Mouse (Mus musculus) 416B (cell line): Measurements from ENCODE around the gene Agap1.

Experiments
- DNase-seq: peaks from one replicate; pipeline ENCODE4 v3.0.0; 2011; ENCODE audit warnings: low read depth

Agap1 gene

GRCm38 (mm10) chr1:89544094-89544493 is 89.5 kb downstream of the Agap1 start:
- DNase-seq, result no peak

DNA sequence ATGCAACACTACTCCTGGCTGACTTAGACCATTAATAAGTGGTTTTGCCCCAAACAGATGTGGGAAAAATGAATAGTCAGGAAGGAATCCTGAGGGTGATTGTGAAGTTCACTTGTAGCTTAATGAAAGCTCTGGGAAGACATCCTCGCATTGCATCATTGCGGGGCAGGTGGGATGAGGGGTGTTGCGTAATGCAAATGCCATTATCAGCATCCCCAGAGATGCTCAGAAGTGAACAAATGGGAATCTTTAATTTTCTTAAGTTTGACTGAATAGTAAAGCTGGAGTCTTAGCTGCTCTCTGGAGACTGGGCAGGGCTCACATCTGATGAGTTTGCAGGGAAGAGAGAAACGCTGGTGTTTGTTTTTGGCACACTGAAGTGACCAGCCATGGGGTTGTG is 90.5 kb downstream of the Agap1 start:
- DNase-seq, result no peak

DNA sequence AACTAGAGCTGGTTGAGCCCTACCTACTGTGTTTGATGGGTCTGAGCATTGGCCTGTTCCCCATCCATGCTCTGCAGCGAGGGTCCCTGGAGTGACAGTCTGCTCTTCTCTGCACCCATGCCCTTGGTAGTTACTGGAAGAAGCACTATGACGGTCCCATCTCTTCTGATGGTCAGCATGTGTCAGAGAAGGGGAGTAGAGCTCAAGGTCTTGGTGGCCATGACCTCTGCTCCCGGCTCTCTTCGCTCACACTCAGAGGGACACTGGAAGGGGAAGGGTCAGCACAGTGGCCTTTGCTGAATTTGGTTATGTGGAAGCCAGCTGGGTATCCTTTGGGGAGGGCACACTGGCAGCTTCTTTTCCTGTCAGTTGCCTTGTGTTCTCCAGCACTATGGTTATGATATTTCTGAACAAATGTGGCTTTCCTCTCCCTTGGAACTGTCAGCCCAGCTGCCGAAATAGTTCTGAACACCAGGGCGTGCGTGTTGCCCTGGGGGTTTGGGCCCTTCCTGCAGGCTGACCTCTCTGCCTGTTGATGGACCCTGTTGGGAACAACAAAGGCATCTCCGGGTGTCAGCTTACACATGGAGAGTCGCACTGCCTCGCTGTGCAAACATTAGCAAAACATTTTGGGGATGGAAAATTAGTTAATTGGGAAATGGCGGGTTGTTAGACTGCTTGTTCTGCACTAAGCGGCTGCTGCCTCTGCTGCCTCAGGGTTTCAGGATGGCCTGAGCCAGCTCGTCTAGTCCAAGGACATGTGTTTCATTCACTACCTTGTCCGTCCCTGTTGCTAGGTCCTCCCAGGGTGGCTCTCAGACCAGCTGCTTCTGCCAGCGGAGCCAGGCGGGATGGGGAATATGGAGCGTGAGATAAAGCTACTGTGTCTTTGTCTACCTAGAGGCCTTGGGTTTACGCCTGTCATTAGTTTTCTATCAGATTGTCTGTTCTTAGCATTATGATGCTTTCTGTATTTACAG is 93.2 kb downstream of the Agap1 start:
- DNase-seq, result no peak

DNA sequence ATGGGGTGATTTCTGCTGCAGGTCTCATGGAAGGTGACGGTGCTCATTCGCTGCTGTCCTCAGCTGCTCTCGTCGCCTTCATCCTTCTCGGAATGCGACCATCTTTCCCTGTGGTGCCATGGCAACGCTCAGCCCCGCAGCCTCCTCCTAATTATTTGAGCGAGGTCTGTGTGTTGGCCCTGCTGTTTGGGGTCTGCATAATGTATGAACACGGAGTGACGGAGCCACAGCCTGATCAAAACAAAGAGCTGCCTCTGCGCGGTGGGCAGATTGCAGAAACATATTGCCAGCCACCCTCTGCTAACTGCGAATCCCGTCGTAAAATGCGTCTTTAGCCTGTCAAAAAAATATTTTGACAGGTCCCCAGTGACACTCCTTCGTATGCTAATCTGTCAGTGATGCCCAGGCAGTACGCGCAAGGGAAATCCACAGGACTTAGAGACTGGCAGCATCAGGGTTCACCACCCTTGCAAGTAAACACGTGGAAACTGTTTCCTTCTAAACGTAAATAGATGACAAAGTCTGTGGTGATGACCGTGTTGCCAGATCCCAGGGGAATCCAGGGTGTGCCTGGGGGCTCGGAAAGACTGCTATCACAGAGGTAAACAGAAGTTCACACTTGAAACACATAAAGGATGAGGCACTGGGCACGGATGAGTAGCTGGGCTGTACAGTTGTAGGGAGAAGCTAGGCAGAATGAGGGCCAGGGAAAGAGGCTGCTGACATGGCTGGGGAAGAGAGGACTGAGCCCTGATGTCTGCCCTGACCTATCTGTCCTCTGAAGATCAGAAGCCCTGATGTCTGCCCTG is 95.7 kb downstream of the Agap1 start:
- no peak for DNase-seq

GRCm38 (mm10) chr1:89552470-89552869 is 97.9 kb downstream of the Agap1 start:
- DNase-seq, result peak; percentile 48

DNA sequence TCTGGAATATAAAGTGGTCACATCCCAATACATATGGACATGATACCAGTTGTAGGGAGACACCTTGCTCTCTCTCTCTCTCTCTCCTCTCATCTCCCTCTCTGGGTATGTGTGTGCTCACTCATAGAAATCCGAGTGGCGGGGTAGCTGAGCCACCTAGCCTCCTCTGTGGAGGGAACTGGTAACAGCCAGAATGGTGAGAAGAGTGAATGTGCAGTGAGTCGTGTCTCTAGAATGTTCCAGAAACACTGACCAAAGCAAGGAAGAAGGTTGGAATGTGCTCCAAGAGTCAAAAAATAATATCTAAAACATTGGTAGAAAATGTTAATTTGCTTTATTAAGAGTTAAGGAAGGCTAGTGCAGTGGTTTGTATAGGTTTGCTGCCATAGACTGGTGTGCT is 99.2 kb downstream of the Agap1 start:
- DNase-seq, result no peak

GRCm38 (mm10) chr1:89554969-89555856 is 100.6 kb downstream of the Agap1 start:
- DNase-seq, result peak; percentile 57

GRCm38 (mm10) chr1:89556006-89556405 is 101.4 kb downstream of the Agap1 start:
- no peak for DNase-seq

DNA sequence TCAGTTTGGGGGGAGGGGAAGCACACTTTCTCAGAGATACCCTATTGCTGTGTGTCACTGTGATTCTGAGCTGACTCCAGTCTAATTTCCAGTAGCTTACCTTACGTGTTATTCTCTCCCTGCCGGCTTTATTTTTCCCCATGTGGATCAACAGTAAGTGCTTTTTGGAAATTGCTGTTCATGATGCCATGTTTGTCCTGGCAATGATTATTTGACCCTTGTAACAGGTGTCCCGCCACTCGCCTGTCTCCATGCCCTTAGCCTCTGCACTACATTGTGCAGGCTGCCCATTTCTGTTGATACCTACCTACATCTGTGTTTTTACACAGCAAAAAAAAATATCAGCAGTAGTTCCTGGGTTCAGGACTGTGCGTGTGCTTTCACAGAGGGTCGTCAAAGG is 102.8 kb downstream of the Agap1 start:
- DNase-seq, result no peak

- DNase-seq, result peak; percentile 86
These were observed 103.5 kb downstream of the Agap1 start for GRCm38 (mm10) chr1:89558080-89558479.

DNA sequence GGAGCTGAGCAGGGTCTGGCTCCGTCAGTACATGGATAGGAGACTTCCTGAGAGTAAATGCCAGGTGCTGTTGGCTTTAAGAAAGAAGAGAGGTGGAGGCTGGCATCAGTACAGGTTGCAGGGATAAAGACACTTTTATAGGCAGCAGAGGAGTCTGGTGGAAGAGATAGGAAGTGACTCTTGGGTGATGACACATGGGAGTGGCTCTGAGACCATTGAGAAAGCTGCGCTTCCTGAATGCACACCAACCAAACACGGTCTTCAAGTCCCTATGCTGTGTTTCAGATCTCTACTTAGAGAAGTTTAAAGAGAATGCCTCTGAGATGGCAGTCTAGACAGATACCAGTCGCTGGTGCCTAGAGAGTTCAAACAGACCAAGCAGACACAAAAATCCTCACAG is 108.8 kb downstream of the Agap1 start:
- peak; percentile 69 for DNase-seq

GRCm38 (mm10) chr1:89566578-89567488 is 112.2 kb downstream of the Agap1 start:
- no peak for DNase-seq

DNA sequence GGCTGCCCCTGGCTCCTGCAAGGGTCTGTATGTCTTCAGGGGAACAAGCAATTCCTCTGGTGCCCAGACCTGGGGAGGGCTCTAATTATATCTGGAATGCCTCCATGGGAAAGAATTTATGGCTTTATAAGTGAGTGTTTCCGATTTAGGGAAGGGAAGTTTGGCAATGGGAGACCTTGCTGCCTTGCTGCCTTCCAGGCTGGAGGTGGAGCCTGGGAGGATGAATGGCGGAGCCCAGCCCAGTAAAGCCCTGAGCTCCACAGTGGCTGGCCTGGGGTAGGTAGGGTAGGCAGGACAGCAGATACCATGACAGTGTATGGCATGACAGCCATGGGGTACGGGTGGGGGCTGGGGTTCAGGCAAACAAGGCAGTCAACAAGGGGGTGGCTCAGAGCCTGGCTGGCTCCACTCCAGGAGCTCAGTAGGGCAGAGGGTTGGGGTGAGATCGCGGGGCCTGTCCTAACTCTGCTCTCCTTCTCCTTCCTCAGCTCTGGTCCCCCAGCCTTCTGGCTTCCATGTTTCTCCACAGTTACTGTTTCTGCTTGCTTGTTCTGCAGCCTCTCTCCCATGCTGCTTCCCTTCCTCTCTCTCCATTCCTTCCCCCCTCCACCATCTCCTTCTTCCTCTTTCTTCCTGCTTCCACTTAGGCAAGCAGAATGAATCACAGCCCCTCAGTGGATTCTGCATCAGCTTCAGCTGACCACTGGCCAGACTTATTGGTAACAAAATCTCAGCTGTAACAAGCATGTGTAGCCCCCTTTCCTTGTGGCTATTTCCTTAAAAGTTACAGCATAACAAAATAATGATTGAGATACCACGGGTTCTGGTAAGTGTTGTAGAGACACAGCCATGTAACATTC is 114.2 kb downstream of the Agap1 start:
- DNase-seq, result no peak

DNA sequence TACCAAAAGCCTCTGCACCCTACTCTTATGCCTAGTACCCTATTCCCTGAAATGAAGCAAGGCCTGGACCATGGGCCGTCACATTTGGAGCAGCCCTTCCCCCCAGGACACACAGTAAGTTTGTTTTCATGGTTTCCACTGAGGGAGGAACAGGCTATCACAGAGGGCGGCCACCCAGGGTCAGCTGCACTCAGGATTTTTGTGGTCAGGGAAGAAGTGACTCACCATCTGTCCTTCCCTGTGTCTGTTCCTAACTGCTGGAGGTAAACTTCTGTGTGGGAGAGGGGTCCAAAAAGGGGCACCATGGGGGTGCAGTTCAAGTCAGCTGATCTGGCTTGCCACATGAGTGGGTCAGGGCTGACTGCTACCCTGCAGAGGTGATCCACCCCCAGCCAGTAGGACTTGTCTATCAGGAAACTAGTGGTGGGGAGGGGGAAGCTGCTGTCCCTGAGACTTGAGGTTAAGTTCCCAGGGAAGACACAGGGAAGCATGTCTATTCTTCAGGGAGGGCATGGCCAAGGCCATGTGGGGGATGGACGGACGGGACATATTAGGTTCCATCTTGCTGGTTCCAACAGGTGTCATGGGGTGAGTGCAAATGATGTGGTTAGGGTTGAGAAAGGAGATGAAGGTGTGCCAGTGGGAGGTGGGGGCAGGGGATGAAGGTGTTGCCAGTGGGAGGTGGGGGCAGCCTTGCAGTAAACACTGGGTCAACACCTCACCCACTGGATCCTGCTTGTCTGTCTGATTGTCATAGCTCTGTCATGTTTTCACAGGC is 116.1 kb downstream of the Agap1 start:
- DNase-seq, result peak; percentile 52

DNA sequence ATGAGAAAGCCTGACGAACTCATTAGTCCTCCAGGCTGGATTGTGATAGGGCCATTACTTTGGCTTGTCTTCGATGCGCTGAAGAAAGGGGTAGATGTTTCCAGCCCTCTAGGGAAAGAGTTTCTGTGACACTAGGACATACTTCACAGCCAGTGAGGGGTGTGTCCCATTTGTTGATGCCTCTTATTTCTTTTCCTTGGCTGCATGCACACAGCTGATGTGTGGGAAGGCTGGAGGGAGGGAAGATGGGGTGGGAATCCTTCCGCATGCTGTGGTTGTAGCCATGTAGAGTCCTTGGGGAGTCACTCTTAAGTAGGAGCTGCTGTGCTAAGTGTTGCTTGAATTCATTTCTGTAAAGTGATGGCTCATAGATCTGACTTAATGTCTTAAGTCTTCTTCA is 118.9 kb downstream of the Agap1 start:
- no peak for DNase-seq

DNA sequence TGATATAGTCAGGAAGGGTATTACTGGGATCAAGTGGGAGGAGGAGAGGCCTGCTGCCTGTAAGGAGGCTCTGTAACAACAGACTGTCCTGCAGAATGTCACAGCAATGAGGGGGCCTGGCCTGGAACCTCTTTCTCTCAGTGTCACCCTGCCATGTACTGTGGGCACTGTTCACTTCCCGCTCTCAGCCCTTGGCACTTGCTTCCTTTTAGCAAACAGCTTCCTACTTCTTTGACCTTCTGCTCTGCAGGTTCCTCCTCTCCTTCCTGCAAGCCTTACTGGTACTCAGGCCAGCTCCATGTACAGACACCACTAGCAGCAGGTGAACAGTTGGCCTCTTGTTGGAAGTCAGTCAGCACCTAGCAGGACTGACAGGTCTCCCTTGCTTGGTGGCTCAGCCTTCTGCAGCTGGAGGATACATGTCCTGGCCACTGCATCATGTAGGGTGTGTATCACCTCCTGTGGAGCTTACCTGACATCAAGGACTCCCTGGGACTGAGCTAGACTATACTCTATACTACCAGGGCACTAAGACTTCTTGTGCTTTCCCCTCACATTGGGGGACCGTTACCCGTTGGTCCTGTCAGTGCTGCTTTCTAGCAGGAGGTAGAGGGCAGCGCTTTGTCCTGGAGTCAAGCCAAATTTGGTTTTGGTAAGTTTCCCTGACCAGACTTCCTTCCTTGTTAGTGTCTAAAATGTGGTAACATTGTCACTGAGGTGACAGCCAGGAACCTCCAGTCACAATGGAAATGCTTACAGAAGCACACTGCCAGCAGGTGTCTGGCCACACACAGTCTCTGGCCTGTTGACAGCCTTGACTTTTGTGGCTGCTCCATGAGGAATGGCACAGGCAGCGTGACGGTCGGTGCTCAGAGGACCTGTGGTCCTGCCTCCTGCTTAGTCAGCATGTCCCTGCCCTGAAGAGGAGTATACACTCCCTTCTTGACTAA is 120.6 kb downstream of the Agap1 start:
- DNase-seq, result peak; percentile 91

GRCm38 (mm10) chr1:89576174-89576890 is 121.7 kb downstream of the Agap1 start:
- no peak for DNase-seq
